Mouse (Mus musculus) urinary bladder, postnatal 36 days (tissue): ENCODE measurements around the gene Safb.

Experiments
- DNase-seq, 2 experiments: peaks; one replicate each; pipeline ENCODE4 v3.0.0; 2022; ENCODE audit warnings: low spot score in 2 of 2, mixed read lengths in 1 of 2

Safb gene

DNA sequence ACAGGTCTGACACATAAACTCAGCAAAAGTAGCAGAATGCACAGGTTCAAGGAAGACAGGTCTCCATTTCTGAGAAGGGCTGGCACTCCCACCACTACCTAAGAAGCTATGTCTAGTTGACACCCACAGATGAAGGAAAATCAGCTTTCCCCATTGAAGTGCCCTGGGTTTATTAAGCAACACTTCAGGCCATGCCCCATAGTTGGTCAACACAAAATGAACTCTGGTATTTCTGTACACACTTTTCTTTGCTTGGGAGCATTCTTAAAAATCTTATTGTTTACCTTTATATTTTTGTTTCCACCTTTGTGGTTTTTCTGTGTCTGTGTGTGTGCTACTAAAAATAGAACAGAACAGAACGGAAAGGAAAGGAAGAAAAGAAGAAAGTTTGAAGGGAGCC, 24.5 kb upstream of the Safb start:
- no peak for DNase-seq

DNA sequence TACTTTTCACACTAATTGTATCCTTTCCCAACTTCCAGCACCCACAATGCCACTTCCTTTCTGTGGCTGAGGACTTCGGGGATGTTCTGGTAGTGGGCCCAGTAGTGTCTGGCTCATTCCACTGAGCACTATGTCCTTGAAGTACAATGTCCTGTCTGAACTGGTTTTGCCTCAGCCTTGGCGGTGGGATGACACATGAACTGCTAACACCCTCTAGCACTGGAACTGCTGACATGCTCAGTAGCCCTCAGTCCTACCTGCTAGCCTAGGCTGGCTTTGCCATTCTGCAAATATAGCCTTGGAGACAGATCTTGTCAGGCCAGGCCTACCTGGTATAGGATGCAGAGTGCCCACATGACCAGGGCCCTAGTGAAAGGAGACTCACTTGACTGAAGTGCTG, 22.8 kb upstream of the Safb start:
- DNase-seq: no peak

DNA sequence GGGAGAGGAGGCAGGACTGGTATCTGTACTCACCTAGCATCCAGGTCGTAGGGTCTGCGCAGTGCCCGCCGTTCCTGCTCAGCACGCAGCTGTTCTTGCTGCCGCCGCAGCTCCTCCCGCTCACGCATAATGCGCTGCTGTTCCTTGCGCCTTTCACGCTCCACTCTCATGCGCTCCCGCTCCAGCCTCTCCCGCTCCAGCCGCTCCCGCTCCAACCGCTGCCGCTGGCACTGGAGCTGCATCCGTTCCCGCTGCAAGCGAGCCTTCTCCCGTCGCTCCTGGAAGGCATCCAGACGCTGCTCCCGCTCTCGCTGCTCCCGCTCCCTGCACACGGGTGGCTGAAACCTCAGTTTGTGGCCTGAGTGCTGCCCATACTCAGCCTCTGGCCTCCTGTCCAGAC, 18.3 kb upstream of the Safb start:
- no peak for DNase-seq

DNA sequence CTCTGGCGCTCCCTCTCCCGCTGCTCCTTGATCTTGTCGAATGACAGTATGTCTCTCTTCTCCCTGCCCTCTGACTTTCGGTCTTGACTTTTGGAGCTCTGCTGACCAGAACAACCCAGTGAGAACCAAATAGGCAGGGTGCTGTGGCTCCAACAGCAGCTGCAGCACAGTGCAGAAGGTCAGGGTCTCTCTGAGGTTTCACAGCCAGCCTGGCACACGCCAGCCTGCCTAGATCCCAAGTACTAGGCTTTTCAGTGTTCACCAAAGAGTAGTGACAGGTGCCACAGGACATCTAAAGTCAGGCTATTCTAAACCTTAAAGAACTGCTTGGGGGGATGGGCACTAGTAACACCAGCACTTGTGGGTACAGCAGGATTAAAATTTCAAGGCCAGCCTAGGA, 17.7 kb upstream of the Safb start:
- no peak for DNase-seq

DNA sequence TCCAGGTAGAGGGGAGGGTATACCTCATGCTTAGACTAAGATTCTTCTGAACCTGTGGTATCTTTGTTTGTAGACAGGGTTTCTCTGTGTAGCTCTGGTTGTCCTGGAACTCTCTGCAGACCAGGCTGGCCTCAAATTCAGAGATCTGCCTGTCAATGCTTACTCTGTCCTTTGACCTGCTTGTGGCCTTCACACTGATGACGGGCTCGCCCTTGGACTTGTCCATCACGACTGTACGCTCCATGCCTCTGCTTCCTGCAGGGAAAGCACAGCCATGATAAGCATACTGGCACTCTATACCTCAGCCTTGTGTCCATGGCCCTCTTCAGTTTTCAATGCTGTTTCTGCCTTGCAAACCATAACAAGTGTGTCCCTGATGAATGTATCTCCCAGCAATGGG, 17.3 kb upstream of the Safb start:
- no peak for DNase-seq

DNA sequence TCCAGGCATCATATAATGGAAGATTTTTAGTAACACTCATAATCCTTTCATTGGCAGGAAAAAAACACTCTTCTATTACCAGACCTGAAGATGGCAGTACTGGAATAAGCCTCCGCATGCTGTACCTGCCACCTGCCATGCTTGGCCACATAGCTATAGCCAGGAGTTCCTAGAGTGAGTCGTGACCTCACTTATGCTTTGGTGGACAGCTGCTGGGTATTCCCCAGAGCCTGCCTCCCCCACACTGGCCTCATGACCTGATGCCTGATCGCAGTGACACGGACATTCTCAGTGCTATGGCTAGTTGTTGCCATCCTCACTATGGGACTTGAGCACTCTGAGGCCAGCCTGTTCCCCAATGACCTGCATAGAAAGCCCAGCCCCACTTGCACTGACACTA, 14.3 kb upstream of the Safb start:
- no peak for DNase-seq

DNA sequence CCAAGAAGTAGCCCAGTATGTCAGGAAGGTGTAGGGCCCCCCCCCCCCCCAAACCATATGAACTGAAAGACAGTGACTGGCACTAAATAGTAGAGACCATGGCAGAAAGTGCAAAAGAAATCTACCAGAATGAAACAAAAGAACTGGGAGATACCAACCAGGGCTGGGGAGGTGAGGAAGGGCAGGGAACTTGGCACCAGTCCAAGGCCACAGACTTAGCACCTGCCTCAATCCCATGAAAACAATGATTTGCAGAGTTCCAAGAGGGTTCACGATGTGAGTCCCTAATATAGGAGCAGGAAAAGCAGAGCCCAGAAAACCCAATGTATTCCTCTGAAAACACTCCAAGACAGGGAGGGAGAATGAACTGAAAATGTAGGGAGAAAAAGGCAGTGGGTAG, 12.5 kb upstream of the Safb start:
- DNase-seq: no peak

DNA sequence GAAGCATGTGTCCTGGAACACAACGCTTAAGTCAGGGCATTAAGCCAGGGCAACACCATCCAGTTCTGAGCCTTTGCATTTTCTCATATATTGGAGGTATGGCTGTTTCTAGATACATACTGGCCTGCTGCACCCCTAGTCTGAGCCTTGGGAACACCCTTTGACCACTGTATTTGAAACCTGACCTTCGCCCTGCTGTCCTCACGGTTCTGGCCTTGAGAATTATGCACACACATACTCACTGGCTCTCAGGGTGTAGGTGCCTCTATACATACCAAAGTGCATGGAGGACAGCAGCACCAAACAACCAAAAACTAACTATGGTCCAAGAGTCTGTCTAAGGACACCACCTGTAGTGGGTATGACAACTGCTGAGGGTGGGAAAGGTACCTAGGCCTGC, 11.7 kb upstream of the Safb start:
- DNase-seq: no peak

DNA sequence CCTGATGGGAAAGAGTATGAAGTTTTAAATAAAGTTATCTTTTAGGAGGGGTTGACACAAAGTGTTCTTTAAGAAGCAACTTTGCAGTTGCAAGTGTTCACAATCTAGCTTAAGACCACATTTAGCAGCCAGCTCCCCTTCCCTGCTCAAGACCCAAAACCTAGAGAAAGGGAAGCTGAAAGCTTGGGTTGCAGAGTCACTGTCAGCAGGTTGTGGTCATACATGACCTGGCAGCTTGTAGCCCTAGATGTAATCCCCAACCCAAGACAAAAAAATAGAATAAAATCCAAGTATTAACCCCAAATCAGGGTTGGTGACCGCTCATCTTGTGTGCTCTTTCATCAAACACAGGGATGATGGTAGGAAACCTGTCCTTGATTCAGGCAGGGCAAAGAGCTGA, 1.6 kb upstream of the Safb start:
- no peak for DNase-seq

DNA sequence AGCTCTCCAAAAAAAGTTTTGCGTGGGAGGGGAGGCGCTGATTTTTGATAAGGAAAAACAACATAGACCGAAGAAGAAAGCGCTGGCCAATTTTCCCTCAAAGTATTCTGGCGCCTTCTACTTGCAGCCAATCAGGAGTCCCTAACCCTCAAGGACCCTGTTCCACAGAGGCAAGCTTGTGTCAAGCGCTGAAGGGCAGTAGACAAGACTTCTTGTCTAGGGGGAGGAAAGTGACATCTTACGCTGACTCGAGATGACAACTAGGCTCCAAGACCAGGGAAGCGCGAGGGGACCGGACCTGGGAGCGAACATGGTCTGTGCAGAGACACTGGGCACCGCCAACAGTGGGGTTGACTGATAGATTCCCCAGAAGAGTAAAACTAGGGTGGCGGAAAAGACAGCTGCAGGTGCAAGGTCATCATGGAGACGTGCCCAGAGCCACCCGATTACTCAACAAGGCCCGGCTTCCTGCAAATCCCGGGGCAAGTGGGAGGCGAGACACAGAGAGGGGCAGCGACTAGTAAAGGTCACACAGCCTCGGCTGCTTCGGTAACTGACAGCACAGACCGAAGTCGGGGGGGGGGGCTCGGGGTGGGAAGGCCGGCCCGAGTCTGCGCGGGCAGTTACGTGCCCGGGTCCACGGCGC, 891 bp upstream of the Safb start:
- peak in 1 of 2 experiments; percentile 50 for DNase-seq

DNA sequence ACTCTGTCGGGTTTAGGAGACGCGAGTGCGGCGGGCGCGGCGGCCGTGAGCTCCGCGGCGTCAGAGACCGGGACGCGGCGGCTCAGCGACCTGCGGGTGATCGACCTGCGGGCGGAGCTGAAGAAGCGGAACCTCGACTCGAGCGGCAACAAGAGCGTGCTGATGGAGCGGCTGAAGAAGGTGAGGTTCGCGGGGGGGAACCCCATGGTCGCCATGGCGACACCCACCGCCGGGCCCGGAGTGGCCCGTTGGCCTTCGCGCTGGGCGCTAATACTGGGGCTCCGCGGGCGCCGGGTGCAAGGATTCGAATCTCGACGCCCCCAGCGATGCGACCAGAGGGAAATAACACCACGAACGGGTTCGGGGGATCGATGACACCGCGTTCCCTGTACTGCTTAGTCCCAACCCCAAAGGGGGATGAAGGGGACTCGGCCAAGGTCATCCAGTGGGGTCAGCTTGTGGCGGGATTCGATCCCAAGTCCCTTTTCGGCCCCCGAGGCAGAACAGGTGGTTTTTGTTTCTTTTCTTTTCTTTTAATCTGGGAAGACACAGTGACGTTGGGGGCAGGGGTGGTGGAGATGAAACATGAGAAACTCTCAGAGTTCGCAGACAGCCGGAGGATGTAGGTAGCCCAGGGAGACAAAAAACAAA, 671 bp downstream of the Safb start:
- DNase-seq: peak in 1 of 2 experiments; percentile 38

DNA sequence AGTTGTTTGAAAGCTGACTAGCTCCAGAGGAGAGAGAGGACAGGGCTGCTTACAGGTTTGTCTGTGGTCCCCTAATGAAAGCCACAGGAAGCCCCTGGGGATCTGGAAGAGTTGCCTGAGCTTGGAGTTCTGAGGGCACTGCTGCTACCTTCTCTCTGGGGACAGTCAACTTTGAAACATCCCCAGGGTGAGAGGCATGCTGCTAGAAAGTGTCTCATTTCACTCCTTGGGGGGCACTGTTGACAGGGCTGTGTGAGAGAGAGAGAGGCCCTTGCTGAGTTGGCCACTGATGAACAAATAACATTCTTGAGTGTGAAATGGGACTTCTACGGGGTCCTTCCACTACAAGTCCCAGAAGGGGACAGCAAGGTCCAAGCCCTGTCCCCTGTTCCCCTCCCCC, 3.1 kb downstream of the Safb start:
- no peak for DNase-seq

DNA sequence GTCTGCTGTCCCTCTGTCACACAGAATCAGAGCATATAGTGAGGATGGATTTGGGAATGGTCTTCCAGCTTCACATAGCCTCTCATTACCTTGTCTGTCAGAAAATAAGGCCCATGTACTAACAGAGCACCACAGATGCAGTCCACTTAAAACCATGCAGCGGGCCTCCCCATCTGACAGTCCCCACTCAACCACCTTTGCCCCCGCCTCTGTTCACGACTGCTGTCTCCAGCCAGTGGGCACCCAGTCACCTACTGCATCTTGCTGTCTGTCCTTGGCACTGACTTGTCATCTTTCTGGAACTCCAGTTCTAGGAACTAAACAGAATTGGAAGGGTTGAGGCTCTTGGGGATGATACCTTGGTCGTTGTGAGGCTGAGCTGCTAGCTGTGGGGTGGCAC, 4.3 kb downstream of the Safb start:
- no peak for DNase-seq

DNA sequence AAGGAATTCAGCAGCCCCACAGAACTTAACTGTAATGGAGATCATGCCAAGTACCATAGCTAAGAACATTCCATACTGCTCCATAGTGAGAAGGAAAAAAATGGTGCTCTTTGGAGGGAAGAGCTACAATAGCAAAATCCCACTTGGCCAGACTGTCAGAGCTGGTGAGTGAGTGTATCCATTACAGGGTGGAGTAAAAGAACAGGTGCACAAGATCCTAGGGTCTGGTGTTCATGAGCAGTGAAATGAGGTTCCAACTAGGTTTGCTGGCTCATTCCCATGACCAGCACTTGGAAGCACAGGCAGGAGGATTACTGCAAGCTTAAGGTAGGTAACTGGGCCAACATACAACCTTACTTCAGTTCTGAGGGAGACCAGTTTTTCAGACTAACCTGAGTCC, 7.9 kb downstream of the Safb start:
- no peak for DNase-seq

DNA sequence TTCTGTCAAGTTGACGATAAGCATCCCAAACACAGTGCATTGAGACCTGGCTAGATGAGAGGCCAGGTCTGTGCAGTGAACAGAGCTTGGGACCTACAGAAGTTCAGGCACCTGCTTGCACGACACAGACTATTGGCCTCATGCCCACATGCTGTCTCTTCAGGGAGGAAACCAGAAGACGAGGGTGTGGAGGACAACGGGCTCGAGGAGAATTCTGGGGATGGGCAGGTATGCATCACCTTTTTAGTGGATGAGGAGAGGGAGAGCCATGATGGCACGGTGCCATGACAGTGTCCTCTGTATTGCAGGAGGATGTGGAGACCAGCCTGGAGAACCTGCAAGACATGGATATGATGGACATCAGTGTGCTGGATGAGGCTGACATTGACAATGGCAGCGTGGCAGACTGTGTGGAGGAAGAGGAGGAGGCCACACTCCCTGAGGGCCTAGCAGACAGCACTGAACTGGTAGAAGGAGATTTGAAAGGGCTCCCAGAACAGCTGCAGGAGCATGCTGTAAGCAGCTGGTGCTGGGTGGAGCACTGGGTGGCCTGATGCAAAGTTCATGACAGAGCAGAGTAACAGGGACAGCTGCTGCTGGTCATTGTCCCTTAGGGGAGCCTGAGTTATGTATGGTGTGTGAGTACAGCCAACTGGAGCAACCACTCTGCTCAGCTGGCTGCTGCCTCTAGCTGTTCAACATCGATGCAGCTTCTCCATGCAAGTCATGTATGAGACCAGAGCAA, 9.1 kb downstream of the Safb start:
- no peak for DNase-seq

DNA sequence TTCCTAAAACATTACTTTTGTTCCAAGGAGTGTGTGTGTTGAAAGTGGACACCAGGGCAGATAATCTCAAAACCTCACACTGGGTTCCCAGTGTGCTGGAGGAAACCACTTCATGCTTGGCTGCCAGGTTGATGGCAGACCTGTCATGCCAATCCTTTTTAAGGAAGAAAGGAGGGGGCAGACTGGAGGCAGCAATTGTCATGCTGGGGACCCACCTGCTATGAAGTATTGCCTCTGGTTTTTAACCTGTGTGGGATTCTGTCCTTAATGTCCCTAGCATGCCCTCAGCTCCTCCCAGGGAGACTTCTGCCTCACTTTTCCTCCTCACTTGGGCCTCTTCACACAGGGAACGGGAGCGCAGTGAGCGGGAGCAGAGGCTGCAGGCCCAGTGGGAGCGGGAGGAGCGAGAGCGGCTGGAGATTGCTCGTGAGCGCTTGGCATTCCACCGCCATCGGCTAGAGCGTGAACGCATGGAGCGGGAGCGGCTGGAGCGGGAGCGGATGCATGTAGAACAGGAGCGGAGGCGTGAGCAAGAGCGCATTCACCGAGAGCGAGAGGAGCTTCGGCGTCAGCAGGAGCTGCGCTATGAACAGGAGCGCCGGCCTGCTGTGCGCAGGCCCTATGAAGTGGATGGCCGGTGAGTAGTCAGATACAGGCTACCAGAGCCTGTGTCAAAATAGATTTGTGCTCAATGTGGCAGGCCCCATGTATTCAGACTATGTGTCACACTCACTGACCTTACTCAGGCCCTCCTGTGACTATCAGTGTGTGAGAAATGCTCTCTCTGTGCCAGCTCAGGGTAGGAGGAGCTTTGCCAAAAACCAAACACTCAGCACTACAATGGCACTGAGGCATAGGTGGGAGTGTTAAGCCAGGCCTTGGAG, 18.8 kb downstream of the Safb start:
- no peak for DNase-seq

DNA sequence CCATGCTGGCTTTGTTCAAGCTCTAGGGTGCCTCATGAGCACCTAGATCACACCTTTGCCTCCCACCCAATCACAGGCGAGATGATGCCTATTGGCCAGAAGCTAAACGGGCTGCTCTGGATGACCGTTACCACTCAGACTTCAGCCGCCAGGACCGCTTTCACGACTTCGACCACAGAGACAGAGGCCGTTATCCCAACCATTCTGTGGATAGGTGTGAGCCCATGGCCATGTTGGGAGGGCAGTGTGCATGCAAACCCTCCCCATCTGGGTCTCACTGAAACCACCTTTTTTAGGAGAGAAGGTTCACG, 19.4 kb downstream of the Safb start:
- no peak for DNase-seq

DNA sequence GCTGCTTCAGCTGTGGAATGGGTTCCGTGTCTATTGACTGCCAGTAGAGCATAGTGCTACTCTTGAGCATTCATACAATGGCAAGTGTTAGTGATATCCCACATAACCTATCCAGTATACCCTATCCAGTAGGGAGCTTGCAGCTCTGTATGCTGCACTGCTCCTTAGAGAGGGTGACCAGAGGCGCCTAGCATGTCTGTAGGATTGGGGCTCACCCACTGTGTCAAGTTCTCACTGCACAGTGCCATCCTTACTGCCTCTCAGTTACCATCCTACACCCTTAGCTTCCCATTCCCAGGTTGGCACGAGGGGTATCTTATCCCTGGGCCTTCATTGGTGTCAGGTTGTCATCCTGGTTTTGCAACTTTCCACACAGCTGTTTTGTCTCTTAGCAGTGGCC, 19.8 kb downstream of the Safb start:
- DNase-seq: no peak

DNA sequence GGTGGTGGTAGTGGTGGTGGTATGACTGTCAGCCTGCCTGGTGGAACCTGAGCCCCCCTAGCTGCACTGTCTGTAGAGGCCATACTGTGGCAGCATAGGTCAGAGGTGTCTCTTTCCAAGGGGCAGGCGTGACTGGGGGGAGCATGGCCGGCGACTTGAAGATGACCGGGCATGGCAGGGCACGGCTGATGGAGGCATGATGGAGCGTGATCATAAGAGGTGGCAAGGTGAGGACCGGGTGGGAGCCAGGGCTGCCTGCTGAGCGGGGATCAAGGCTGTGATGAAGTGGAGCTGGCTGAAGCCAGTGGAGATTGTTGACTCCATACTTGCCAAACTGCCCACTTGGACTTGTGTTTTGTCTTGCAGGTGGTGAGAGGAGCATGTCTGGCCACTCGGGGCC, 20.8 kb downstream of the Safb start:
- DNase-seq: no peak

DNA sequence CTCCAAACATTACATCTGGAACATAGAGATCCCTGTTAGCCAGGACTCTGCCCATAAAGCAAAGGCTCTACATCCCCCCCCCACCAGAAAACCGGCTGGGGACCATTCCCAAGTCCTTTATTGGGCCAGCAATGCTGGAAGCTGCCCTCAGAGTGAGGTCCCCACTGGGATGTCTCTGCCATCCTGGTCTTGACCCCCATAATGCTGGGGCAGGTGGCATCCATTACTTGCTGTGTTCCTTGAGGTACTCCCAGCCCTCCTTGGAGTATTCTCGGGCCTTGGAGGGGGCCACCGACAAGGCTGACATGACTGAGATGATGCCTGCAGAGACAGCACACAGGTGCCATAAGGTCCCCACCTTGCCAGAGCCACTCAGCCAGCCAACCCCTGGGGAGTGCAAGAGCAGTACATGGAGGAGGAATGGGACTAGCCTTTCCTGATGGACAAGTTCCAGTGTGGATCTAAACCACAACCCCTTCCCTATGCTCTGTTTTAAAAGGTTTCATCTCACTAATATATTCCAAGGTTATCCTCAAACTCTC, 23.0 kb downstream of the Safb start:
- DNase-seq: no peak

DNA sequence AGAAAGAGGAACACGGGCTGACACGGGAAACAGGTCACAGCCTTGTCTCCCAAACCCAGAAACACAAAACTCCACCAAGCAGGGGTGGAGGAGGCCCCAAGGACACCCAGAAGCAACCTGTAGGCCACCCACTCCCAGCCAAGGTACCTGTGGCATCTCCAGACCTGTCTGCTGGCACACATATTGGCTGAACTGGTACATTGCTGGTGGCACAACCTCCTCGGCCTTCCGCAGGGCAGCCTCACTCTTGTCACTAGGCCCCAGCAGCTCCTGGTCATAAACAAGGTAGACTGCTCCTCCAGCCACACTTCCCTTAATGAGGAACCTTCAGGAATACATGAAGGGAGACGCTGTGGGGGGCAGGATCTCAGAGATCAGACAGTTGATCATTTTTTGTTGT, 24.1 kb downstream of the Safb start:
- DNase-seq: no peak
